Mouse (Mus musculus) heart, adult 2 months (tissue): ENCODE measurements at regions not wholly inside any gene's neighbourhood (a gene's known extent, or its start where the extent isn't known, plus 50 kb on each side); places are given as distances from the start of the nearest gene placed in this dataset.

ENCODE experiments used
- DNase-seq, 2 experiments: peaks; one replicate each; pipeline ENCODE4 v3.0.0; 2021
- H3K27ac ChIP-seq: fragments of 200-600 bp; 2 replicates; pipeline ENCODE4 v1.8.1; 2022
- H3K27me3 ChIP-seq: fragments of 200-500 bp; 2 replicates; pipeline ENCODE4 v1.6.1; 2012; ENCODE audit warnings: mild to moderate bottlenecking, low read length, inconsistent platforms, mixed read lengths; ENCODE audit not compliant: control insufficient read depth, insufficient read depth
- H3K36me3 ChIP-seq: fragments of 200-500 bp; 2 replicates; pipeline ENCODE4 v1.6.1; 2012; ENCODE audit warnings: low read length, inconsistent platforms; ENCODE audit not compliant: control insufficient read depth, insufficient read depth
- H3K4me1 ChIP-seq: fragments of 200-500 bp; 2 replicates; pipeline ENCODE4 v1.6.1; 2011; ENCODE audit warnings: low read length; ENCODE audit not compliant: control insufficient read depth, insufficient read depth
- H3K4me3 ChIP-seq: fragments of 200-600 bp; 2 replicates; pipeline ENCODE4 v1.8.1; 2022
- H3K79me2 ChIP-seq: fragments of 200-500 bp; replicated peaks from 2 replicates; pipeline ENCODE4 v1.6.1; 2012; ENCODE audit warnings: mild to moderate bottlenecking, inconsistent platforms, low read length, moderate library complexity, mixed read lengths; ENCODE audit not compliant: control insufficient read depth, insufficient read depth
- H3K9ac ChIP-seq: fragments of 200-500 bp; 2 replicates; pipeline ENCODE4 v1.6.1; 2012; ENCODE audit warnings: low read depth, mild to moderate bottlenecking, control low read depth, inconsistent platforms, low read length, mixed read lengths
- CTCF ChIP-seq: fragments of 200-600 bp; IDR thresholded peaks from 2 replicates; pipeline ENCODE4 v1.8.1; 2022; ENCODE audit warnings: antibody characterized with exemption, mild to moderate bottlenecking, moderate library complexity
- EP300 ChIP-seq: fragments of 200-500 bp; IDR thresholded peaks from 2 replicates; pipeline ENCODE4 v1.6.1; 2011; ENCODE audit warnings: low read depth, low read length, control low read depth; ENCODE audit not compliant: insufficient read depth
- POLR2A ChIP-seq: fragments of 200-500 bp; IDR thresholded peaks from 2 replicates; pipeline ENCODE4 v1.6.1; 2011; ENCODE audit warnings: mild to moderate bottlenecking, low read depth, low read length, control low read depth; ENCODE audit not compliant: insufficient read depth
- WGBS: fragments of 180-500 bp; shearing (Covaris S2); methylation state at CpG from one replicate; pipeline ENCODE4 v1.1.7; 2018; 5-methylcytosine and 5-hydroxymethylcytosine counted together
- intact Hi-C: fragments of 180-260 bp; cut with DNase I; formaldehyde crosslinking; loops from one replicate; pipeline ENCODE4 v1.15.1; 2025

DNA sequence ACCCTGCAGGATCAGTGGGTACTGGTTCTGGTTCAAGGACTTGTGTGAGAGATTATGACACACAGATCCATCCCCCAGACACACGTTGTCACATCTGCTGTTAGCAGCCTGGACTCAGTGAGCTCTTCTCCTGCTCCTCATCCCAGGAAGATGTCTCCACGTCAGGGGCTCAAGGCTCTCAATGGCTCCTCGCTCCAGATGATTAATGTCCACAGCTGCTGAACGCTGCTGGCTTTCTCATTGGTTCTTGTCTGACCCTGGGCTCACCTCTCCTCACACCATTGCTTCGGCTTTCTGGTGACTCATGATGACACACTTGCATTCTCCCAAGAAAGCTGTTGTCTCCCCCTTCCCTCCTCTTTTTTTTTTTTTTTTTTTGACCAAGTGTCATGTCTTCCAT is 116.2 kb downstream of the Gadd45g start:
- peak overlapping the region; percentile 45 for H3K27ac ChIP-seq
- DNase-seq, result peak in 1 of 2 experiments; percentile 24
- no peaks in the 10 kb centered on the region for H3K79me2 ChIP-seq
- H3K4me1 ChIP-seq, result peaks cover 18% of the 10 kb centered on the region
- H3K4me3 ChIP-seq, result no peak overlapping the region
- TF ChIP-seq POLR2A (no peak), CTCF (no peak), EP300 (no peak)
- no peaks in the 10 kb centered on the region for H3K36me3 ChIP-seq
- H3K9ac ChIP-seq, result no peak overlapping the region
- intact Hi-C loops, result loop anchor here (5.0 kb wide), 2 partner anchors 115 kb away; partner anchors contain the start of gene Gadd45g
- H3K27me3 ChIP-seq, result no peaks in the 10 kb centered on the region
- WGBS, result 65% methylated on average over 5 of the region's 5 CpGs

DNA sequence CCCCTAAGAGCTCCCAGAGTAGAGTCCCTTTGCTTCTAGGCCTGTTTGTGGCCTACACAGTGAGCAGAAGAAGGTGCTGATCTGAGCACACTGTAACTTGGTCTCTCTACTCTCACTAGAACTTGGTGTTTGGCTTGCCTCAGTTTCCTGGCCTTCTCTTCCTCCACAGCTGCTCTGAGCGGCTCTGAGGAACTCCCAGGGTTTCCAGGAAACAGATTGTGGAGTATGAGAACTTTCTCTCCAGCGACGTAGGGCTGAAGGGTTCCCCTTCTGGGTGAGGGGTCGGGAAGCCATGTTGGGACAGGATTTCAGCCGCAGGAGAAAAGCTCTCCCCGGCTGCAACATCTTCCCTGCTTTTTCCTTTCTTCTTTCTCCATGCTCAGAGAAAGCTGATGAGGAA is 117.5 kb downstream of the Gadd45g start:
- H3K4me3 ChIP-seq, result no peak overlapping the region; the same call in 1 of the 2 replicates
- no peak overlapping the region for H3K9ac ChIP-seq
- H3K27ac ChIP-seq, result peak overlapping the region; percentile 56
- H3K27me3 ChIP-seq, result no peaks in the 10 kb centered on the region
- DNase-seq, result peak; percentile 17 to 33
- 47% methylated on average over 6 of the region's 6 CpGs for WGBS
- H3K36me3 ChIP-seq, result no peaks in the 10 kb centered on the region
- intact Hi-C loops, result loop anchor here (5.0 kb wide), 2 partner anchors 113 to 117 kb away; partner anchors contain the start of gene Gadd45g
- no peak for TF ChIP-seq CTCF
- TF ChIP-seq POLR2A, result no peak
- no peak for TF ChIP-seq EP300
- peaks cover 19% of the 10 kb centered on the region for H3K4me1 ChIP-seq
- H3K79me2 ChIP-seq, result no peaks in the 10 kb centered on the region

DNA sequence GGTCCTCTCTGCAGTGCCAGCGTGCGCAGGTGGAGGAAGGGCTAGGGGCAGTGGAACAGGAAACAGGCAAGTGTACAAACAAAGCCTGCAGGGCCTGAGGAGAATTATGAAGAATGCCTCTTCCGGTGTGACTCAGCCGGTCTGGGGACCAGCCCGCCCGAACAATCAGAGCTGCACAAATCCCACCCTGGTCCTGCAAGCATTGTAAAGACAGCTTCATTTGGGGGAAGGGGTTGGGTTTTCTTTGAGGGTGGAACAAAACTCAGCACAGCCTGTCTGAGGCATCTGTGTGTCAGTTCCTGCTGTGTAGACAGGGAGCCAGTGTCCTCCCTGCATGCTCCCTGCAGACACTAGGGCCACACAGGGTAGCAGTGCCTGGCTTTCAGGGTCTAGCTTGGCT is 117.9 kb downstream of the Gadd45g start:
- intact Hi-C loops, result loop anchor here (5.0 kb wide), 2 partner anchors 113 to 117 kb away; partner anchors contain the start of gene Gadd45g
- H3K9ac ChIP-seq, result no peak overlapping the region
- H3K79me2 ChIP-seq, result no peaks in the 10 kb centered on the region
- H3K4me1 ChIP-seq, result peaks cover 19% of the 10 kb centered on the region
- no peaks in the 10 kb centered on the region for H3K36me3 ChIP-seq
- H3K4me3 ChIP-seq, result no peak overlapping the region; the same call in 1 of the 2 replicates
- 35% methylated on average over 6 of the region's 6 CpGs for WGBS
- no peaks in the 10 kb centered on the region for H3K27me3 ChIP-seq
- TF ChIP-seq CTCF (no peak), POLR2A (0 out of 2 replicates have a peak, but pooled peaks have one; percentile 19), EP300 (peak; percentile 64; the same call in 1 of the 2 replicates)
- peak overlapping the region; percentile 56 for H3K27ac ChIP-seq
- peak; percentile 44 to 70 for DNase-seq

DNA sequence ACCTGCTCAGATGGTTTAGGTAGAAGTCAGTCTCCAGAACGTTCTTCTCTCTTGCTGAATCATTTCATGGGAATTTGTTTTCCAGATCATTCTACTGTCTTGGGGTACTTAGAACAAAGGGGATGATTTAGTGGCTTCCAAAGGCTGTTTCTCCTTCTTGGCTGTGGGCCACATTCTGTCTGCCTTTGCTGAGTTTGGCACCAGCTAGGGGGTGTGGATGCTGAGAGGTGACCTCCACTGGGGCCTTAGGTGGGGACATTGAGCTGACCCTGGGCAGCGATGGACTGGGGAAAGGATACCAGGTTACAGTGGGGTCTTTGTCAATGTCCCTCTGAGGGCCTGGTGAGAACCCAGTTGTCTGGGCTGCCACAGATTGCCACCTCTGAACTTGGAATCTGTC is 118.4 kb downstream of the Gadd45g start:
- intact Hi-C loops, result loop anchor here (5.0 kb wide), 2 partner anchors 112 to 118 kb away; partner anchors contain the start of gene Gadd45g
- Histone ChIP-seq H3K4me3 (no peak overlapping the region), H3K4me1 (peaks cover 19% of the 10 kb centered on the region), H3K36me3 (no peaks in the 10 kb centered on the region), H3K9ac (no peak overlapping the region), H3K79me2 (no peaks in the 10 kb centered on the region), H3K27ac (peak overlapping the region; percentile 56), H3K27me3 (no peaks in the 10 kb centered on the region)
- WGBS, result 50% methylated on average over 2 of the region's 2 CpGs
- TF ChIP-seq POLR2A (no peak), EP300 (no peak), CTCF (no peak)
- peak in 1 of 2 experiments; percentile 21 for DNase-seq

DNA sequence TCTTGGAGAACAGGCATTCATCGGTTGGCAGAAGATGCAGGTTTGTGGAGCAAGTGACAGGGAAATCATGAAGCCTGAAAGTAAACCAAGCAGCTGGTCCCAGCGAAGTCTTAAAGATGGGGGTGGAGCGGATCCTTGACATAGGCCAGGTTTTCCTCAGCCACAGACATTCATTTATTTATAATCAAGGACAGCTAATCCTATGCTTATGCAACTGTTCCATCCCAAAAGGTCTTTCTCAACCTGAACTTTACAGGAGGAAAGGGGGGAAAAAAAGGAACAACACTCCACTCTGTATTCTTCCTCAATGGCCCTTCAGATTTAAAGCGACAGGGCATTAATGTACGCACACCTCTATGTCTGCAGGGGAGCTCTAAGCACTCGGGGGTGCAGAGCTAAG is 121.6 kb downstream of the Gadd45g start:
- Histone ChIP-seq H3K9ac (no peak overlapping the region), H3K4me1 (peaks cover 13% of the 10 kb centered on the region), H3K79me2 (no peaks in the 10 kb centered on the region), H3K27ac (no peak overlapping the region), H3K27me3 (no peaks in the 10 kb centered on the region), H3K36me3 (no peaks in the 10 kb centered on the region), H3K4me3 (no peak overlapping the region)
- WGBS, result 94% methylated on average over 6 of the region's 6 CpGs
- DNase-seq, result no peak
- TF ChIP-seq EP300 (no peak), CTCF (no peak), POLR2A (no peak)
- intact Hi-C loops, result no loop called here

DNA sequence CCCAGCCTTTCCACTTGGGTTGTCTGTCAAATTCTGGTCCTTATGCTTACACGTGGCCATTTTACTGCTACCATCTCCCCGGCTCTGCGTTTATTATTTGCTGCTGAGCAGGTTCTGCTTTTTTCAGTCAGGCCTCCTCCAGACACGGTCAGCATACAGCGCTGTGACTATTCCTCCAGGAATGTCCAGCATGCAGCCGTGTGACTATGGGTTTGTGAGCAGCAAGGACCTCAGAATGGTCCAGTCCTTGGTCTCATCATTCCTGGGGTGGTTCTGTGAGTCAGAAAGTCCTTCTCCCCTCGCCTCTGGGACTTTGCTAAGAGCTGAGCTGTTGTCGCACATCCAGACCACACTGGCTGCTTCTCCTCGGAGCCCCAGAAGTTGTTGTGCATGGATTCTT is 122.3 kb downstream of the Gadd45g start:
- Histone ChIP-seq H3K9ac (no peak overlapping the region), H3K27me3 (no peaks in the 10 kb centered on the region), H3K4me3 (no peak overlapping the region), H3K4me1 (peaks cover 11% of the 10 kb centered on the region), H3K27ac (no peak overlapping the region), H3K36me3 (no peaks in the 10 kb centered on the region), H3K79me2 (no peaks in the 10 kb centered on the region)
- no peak for TF ChIP-seq CTCF
- TF ChIP-seq EP300, result no peak
- TF ChIP-seq POLR2A, result no peak
- DNase-seq, result peak in 1 of 2 experiments; percentile 6
- intact Hi-C loops, result no loop called here
- 58% methylated on average over 9 of the region's 9 CpGs for WGBS
